Mouse (Mus musculus) CD4-positive, CD25-positive, alpha-beta regulatory T cell, adult 9 weeks (primary cell): ENCODE measurements around the gene Kcnq4. TPM values are rescaled to one million over a fixed set of nuclear protein-coding genes. Genes with fewer than 3 reads are reported as not detected.

Source experiments
- polyA plus RNA-seq: library from polyadenylated mRNA; unstranded; fragments of 100-300 nt; shearing (Covaris generic); gene quantifications from one replicate; pipeline ENCODE4 v1.2.1, GENCODE M21; 2017

Gene Kcnq4
- 0.16 TPM for polyA plus RNA-seq

GRCm38 (mm10) chr4:120747941-120748866 is at the start of gene Kcnq4:
Kcnq4 (minus strand) TSS chr4:120748612.

DNA sequence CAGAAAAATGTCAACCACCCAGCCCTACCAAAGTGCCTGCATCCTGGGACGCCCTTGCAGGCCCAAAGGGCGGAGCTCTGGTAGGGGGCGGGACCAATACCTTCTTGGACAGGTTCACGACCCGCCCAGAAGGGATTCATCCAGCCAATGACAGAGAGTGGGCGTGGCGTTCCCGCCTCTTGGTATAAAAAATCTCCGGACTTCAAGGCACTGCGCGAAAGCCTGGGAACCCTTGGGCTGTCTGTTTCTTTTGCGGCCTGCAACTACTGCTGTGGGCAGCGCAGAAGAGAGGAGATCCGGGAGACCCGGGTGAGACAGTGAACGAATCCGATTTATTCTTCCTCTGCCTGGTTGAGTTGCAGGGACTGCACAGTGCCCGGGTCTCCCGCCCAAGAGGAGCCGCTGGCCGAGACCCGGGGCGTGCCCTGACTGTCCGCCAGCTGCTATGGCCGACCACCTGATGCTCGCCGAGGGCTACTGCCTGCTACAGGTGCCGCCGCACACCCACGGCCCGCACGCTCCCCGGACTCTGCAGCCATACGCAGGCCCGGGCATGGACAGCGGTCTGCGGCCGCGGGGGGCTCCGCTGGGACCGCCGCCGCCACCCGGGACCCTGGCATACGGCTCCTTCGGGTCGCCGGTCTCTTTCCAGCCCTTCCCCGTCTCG is 81.9 kb downstream of the Kcnq4 start, which contains the start of gene Cited4:
Cited4 (plus strand) TSS at position 215 of the 667 bp plus-strand sequence.

Other genes with a start within 250 kb of the Kcnq4 start
- gene Slfnl1, start 216.4 kb downstream of the Kcnq4 start, polyA plus RNA-seq, result not detected
- 21.1 TPM for gene Ctps, start 178.3 kb downstream of the Kcnq4 start, polyA plus RNA-seq
- gene Gm8439, start 159.9 kb downstream of the Kcnq4 start, polyA plus RNA-seq, result not detected
- 0.30 TPM for gene Cited4, start 82.0 kb downstream of the Kcnq4 start, polyA plus RNA-seq
- gene Nfyc, start 83.0 kb upstream of the Kcnq4 start, polyA plus RNA-seq, result 59.8 TPM
- 0.94 TPM for gene Rims3, start 106.2 kb upstream of the Kcnq4 start, polyA plus RNA-seq
- gene Exo5, start 176.4 kb upstream of the Kcnq4 start, polyA plus RNA-seq, result 33.1 TPM
- gene Zfp69, start 203.1 kb upstream of the Kcnq4 start, polyA plus RNA-seq, result 1.1 TPM